Mouse (Mus musculus): Measurements from ENCODE around the gene Pes1. TPM values are rescaled to one million over a fixed set of nuclear protein-coding genes. Genes with fewer than 3 reads are reported as not detected.

Pes1 gene
- total RNA-seq, 1 experiment = 143 TPM

GRCm38 (mm10) chr11:3930019-3930418 is 33.8 kb upstream of the Pes1 start:
- Histone ChIP-seq H3K36me3 (ENCODE audit: control insufficient read depth, insufficient read depth, low read length, poor library complexity, severe bottlenecking) (peaks cover 2% of the 10 kb centered on the region; the same call in 1 of the 2 replicates), H3K9ac (ENCODE audit: insufficient read depth, low read depth, low read length, poor library complexity, severe bottlenecking) (no peak overlapping the region), H3K27ac (ENCODE audit: insufficient read depth, low read depth, low read length, poor library complexity, severe bottlenecking) (no peak overlapping the region), H3K4me1 (ENCODE audit: control insufficient read depth in 2 of 2, insufficient read depth in 2 of 2, low read length in 2 of 2, poor library complexity in 1 of 2) (peaks cover 4 to 14% of the 10 kb centered on the region in 2 experiments; a peak in 3 of 4 replicates), H3K9me3 (ENCODE audit: control insufficient read depth, insufficient read depth, low read depth, low read length) (no peaks in the 10 kb centered on the region), H3K4me3 (ENCODE audit: insufficient read depth in 1 of 2, low read depth in 1 of 2, low read length in 2 of 2, poor library complexity in 1 of 2, severe bottlenecking in 1 of 2) (no peak overlapping the region)
- no peak for DNase-seq (ENCODE audit: low read depth, low spot score)
- in situ Hi-C loops (cut with MboI; ENCODE audit: low sequenced_read_pairs in 2 of 2, unreplicated experiment in 2 of 2) = no loop called here
- TF ChIP-seq CHD2 (IDR thresholded peaks at IDR 0.05; ENCODE audit: low read depth, low read length) (no peak), HCFC1 (IDR thresholded peaks at IDR 0.05; ENCODE audit: borderline replicate concordance, insufficient read depth, low read length) (no peak), MAFK (IDR thresholded peaks at IDR 0.05; ENCODE audit: insufficient read depth, low read depth, low read length) (no peak), ZC3H11A (IDR thresholded peaks at IDR 0.05; ENCODE audit: borderline replicate concordance, low read depth, low read length) (no peak), ZNF384 (IDR thresholded peaks at IDR 0.05; ENCODE audit: low read depth, low read length) (no peak)

GRCm38 (mm10) chr11:3930931-3931330 is 32.8 kb upstream of the Pes1 start:
- Histone ChIP-seq H3K9ac (ENCODE audit: insufficient read depth, low read depth, low read length, poor library complexity, severe bottlenecking) (no peak overlapping the region), H3K9me3 (ENCODE audit: control insufficient read depth, insufficient read depth, low read depth, low read length) (no peaks in the 10 kb centered on the region), H3K4me1 (ENCODE audit: control insufficient read depth in 2 of 2, insufficient read depth in 2 of 2, low read length in 2 of 2, poor library complexity in 1 of 2) (peaks cover 4 to 14% of the 10 kb centered on the region in 2 experiments; a peak in 3 of 4 replicates), H3K27ac (ENCODE audit: insufficient read depth, low read depth, low read length, poor library complexity, severe bottlenecking) (no peak overlapping the region), H3K36me3 (ENCODE audit: control insufficient read depth, insufficient read depth, low read length, poor library complexity, severe bottlenecking) (peaks cover 2% of the 10 kb centered on the region; the same call in 1 of the 2 replicates), H3K4me3 (ENCODE audit: insufficient read depth in 1 of 2, low read depth in 1 of 2, low read length in 2 of 2, poor library complexity in 1 of 2, severe bottlenecking in 1 of 2) (peak overlapping the region; percentile 69 to 75; a peak in 3 of 4 replicates)
- DNase-seq (ENCODE audit: low read depth, low spot score) = no peak
- in situ Hi-C loops (cut with MboI; ENCODE audit: low sequenced_read_pairs in 2 of 2, unreplicated experiment in 2 of 2) = no loop called here
- no peak for TF ChIP-seq CHD2 (IDR thresholded peaks at IDR 0.05; ENCODE audit: low read depth, low read length)
- no peak for TF ChIP-seq HCFC1 (IDR thresholded peaks at IDR 0.05; ENCODE audit: borderline replicate concordance, insufficient read depth, low read length)
- no peak for TF ChIP-seq ZNF384 (IDR thresholded peaks at IDR 0.05; ENCODE audit: low read depth, low read length)
- no peak for TF ChIP-seq ZC3H11A (IDR thresholded peaks at IDR 0.05; ENCODE audit: borderline replicate concordance, low read depth, low read length)
- no peak for TF ChIP-seq MAFK (IDR thresholded peaks at IDR 0.05; ENCODE audit: insufficient read depth, low read depth, low read length)

- Histone ChIP-seq H3K9ac (ENCODE audit: insufficient read depth, low read depth, low read length, poor library complexity, severe bottlenecking) (peak within 1 kb of the TSS; percentile 46), H3K4me3 (ENCODE audit: insufficient read depth in 1 of 2, low read depth in 1 of 2, low read length in 2 of 2, poor library complexity in 1 of 2, severe bottlenecking in 1 of 2) (peak within 1 kb of the TSS; percentile 69 to 75), H3K9me3 (ENCODE audit: control insufficient read depth, insufficient read depth, low read depth, low read length) (no peaks in the 10 kb centered on the region), H3K4me1 (ENCODE audit: control insufficient read depth in 2 of 2, insufficient read depth in 2 of 2, low read length in 2 of 2, poor library complexity in 1 of 2) (peaks cover 4 to 16% of the 10 kb centered on the region in 2 experiments; a peak in 3 of 4 replicates), H3K36me3 (ENCODE audit: control insufficient read depth, insufficient read depth, low read length, poor library complexity, severe bottlenecking) (0 out of 2 replicates have a peak, but pooled peaks cover 2% of the 10 kb centered on the region), H3K27ac (ENCODE audit: insufficient read depth, low read depth, low read length, poor library complexity, severe bottlenecking) (peak within 1 kb of the TSS; percentile 22; the same call in 1 of the 2 replicates)
- in situ Hi-C loops (cut with MboI; ENCODE audit: low sequenced_read_pairs in 2 of 2, unreplicated experiment in 2 of 2) = no loop called here
- TF ChIP-seq ZC3H11A (IDR thresholded peaks at IDR 0.05; ENCODE audit: borderline replicate concordance, low read depth, low read length) (no peak), ZNF384 (IDR thresholded peaks at IDR 0.05; ENCODE audit: low read depth, low read length) (no peak), CHD2 (IDR thresholded peaks at IDR 0.05; ENCODE audit: low read depth, low read length) (no peak), HCFC1 (IDR thresholded peaks at IDR 0.05; ENCODE audit: borderline replicate concordance, insufficient read depth, low read length) (no peak), MAFK (IDR thresholded peaks at IDR 0.05; ENCODE audit: insufficient read depth, low read depth, low read length) (no peak)
- DNase-seq (ENCODE audit: low read depth, low spot score) = peak; percentile 78
Measured at GRCm38 (mm10) chr11:3931511-3932211, 32.1 kb upstream of the Pes1 start, which contains the start of gene Tcn2. Gene Tcn2 (minus strand): TSS chr11:3932159.

- H3K4me1 ChIP-seq (ENCODE audit: control insufficient read depth in 2 of 2, insufficient read depth in 2 of 2, low read length in 2 of 2, poor library complexity in 1 of 2) = peaks cover 4 to 21% of the 10 kb centered on the region in 2 experiments; a peak in 3 of 4 replicates
- DNase-seq (ENCODE audit: low read depth, low spot score) = no peak
- no peak overlapping the region for H3K4me3 ChIP-seq (ENCODE audit: insufficient read depth in 1 of 2, low read depth in 1 of 2, low read length in 2 of 2, poor library complexity in 1 of 2, severe bottlenecking in 1 of 2)
- H3K9me3 ChIP-seq (ENCODE audit: control insufficient read depth, insufficient read depth, low read depth, low read length) = no peaks in the 10 kb centered on the region
- no peak overlapping the region for H3K9ac ChIP-seq (ENCODE audit: insufficient read depth, low read depth, low read length, poor library complexity, severe bottlenecking)
- in situ Hi-C loops (cut with MboI; ENCODE audit: low sequenced_read_pairs in 2 of 2, unreplicated experiment in 2 of 2) = no loop called here
- TF ChIP-seq ZNF384 (IDR thresholded peaks at IDR 0.05; ENCODE audit: low read depth, low read length) = no peak
- TF ChIP-seq CHD2 (IDR thresholded peaks at IDR 0.05; ENCODE audit: low read depth, low read length) = no peak
- TF ChIP-seq HCFC1 (IDR thresholded peaks at IDR 0.05; ENCODE audit: borderline replicate concordance, insufficient read depth, low read length) = no peak
- TF ChIP-seq ZC3H11A (IDR thresholded peaks at IDR 0.05; ENCODE audit: borderline replicate concordance, low read depth, low read length) = no peak
- no peak for TF ChIP-seq MAFK (IDR thresholded peaks at IDR 0.05; ENCODE audit: insufficient read depth, low read depth, low read length)
- H3K36me3 ChIP-seq (ENCODE audit: control insufficient read depth, insufficient read depth, low read length, poor library complexity, severe bottlenecking) = no peaks in the 10 kb centered on the region
- no peak overlapping the region for H3K27ac ChIP-seq (ENCODE audit: insufficient read depth, low read depth, low read length, poor library complexity, severe bottlenecking)
Measured at GRCm38 (mm10) chr11:3933756-3934285, 30.0 kb upstream of the Pes1 start.

Data from ES-E14 (cell line).